Mouse (Mus musculus): ENCODE data around the gene Tbc1d23. TPM values are rescaled to one million over a fixed set of nuclear protein-coding genes. Genes with fewer than 3 reads are reported as not detected.

The Tbc1d23 gene
- polyA plus RNA-seq, 1 experiment = 83.3 TPM

DNA sequence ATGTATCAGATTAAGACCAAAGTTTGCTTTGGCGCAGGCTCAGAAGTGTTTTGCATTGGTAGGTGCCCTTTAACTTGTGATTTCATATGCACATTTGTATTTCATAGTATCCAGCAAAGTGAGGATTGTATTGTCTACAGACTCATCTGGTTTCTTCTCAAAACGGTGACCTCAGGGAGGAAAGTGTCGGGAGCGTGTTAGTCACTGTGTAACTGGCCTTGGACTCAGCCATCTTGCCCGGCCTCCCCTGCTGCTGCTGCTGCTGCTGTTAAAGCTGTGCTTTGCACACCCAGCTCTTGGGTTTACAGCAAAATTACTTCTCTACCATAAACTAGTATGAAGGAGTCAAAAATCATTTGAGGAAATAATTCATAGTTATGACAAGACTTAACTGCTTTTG, 86.6 kb downstream of the Tbc1d23 start:
- TF ChIP-seq POLR2A (IDR thresholded peaks at IDR 0.05; ENCODE audit: borderline replicate concordance, low read depth, low read length) (no peak), CTCF (IDR thresholded peaks at IDR 0.05; ENCODE audit: low read depth, low read length) (no peak)
- H3K4me1 ChIP-seq (ENCODE audit: control insufficient read depth, insufficient read depth, low read length) = no peaks in the 10 kb centered on the region
- H3K27ac ChIP-seq (ENCODE audit: insufficient read depth, low read depth, low read length) = no peak overlapping the region
- no peak overlapping the region for H3K4me3 ChIP-seq (ENCODE audit: insufficient read depth, low read length)

GRCm38 (mm10) chr16:57133611-57134010, 97.7 kb downstream of the Tbc1d23 start:
- H3K4me3 ChIP-seq (ENCODE audit: insufficient read depth, low read length) = no peak overlapping the region
- H3K27ac ChIP-seq (ENCODE audit: insufficient read depth, low read depth, low read length) = no peak overlapping the region
- TF ChIP-seq CTCF (IDR thresholded peaks at IDR 0.05; ENCODE audit: low read depth, low read length) = no peak
- no peak for TF ChIP-seq POLR2A (IDR thresholded peaks at IDR 0.05; ENCODE audit: borderline replicate concordance, low read depth, low read length)
- H3K4me1 ChIP-seq (ENCODE audit: control insufficient read depth, insufficient read depth, low read length) = peaks cover 10% of the 10 kb centered on the region

- Histone ChIP-seq H3K4me3 (ENCODE audit: insufficient read depth, low read length) (no peak overlapping the region), H3K27ac (ENCODE audit: insufficient read depth, low read depth, low read length) (no peak overlapping the region), H3K4me1 (ENCODE audit: control insufficient read depth, insufficient read depth, low read length) (peaks cover 10% of the 10 kb centered on the region)
- TF ChIP-seq POLR2A (IDR thresholded peaks at IDR 0.05; ENCODE audit: borderline replicate concordance, low read depth, low read length) (no peak), CTCF (IDR thresholded peaks at IDR 0.05; ENCODE audit: low read depth, low read length) (no peak)
Observed at GRCm38 (mm10) chr16:57132326-57132725, 99.0 kb downstream of the Tbc1d23 start.

DNA sequence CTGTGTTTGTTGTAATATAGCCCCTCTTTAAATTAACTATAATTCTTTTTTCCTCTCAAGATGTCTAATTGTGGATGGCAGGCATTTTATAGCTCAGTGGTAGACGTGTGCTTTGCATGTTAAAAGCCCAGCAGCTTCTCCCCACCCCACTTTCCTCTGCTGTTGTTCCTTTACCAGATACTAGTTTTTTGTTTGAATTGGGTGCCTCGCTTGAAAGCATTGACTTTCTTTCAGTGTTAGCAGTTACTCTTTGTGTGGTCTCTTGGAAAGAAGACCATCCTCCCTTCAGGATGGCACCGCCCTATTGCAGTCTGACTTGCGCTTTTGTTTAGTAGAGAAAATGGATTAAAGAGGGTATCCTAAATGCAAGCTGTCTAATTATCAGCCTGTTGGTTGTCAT, 99.8 kb downstream of the Tbc1d23 start:
- H3K4me1 ChIP-seq (ENCODE audit: control insufficient read depth, insufficient read depth, low read length) = peaks cover 10% of the 10 kb centered on the region

DNA sequence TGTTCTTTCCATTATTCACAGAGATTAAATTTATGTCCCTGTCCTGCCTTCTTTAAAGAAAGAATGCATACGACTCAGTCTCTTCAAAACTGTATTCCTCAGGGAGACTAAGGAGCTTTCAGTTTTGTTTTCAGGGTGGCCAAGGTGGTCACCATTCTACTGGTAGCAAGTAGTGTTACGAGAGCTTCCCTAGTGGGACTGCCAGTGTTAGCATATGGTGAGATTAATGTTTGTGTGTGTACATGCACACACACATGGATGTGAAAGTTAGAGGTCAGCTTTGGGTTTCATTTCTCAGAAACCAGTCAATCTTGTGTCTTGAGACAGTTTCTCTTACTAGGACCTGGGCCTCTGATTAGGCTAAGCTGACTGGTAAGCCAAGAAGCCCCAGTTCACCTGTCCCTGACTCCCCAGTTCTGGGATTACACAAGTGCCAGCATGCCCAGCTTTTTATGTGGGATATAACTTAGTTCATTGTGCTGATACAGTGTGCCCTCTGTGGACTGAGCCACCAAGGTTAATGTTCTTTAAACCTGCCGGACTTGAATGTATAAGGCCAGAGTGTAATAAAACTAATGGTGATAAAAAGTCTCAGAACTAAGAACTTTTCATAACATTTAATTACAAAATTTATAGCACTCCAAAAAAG, 100.4 kb downstream of the Tbc1d23 start:
- TF ChIP-seq CTCF (IDR thresholded peaks at IDR 0.05; ENCODE audit: low read depth, low read length) (no peak), POLR2A (IDR thresholded peaks at IDR 0.05; ENCODE audit: borderline replicate concordance, low read depth, low read length) (no peak)
- Histone ChIP-seq H3K4me1 (ENCODE audit: control insufficient read depth, insufficient read depth, low read length) (peaks cover 13% of the 10 kb centered on the region), H3K4me3 (ENCODE audit: insufficient read depth, low read length) (no peak overlapping the region), H3K27ac (ENCODE audit: insufficient read depth, low read depth, low read length) (no peak overlapping the region)

More for the DNA sequence above, 99.8 kb downstream of the Tbc1d23 start:
- Histone ChIP-seq H3K4me3 (ENCODE audit: insufficient read depth, low read length) (no peak overlapping the region), H3K27ac (ENCODE audit: insufficient read depth, low read depth, low read length) (no peak overlapping the region)
- TF ChIP-seq CTCF (IDR thresholded peaks at IDR 0.05; ENCODE audit: low read depth, low read length) (no peak), POLR2A (IDR thresholded peaks at IDR 0.05; ENCODE audit: borderline replicate concordance, low read depth, low read length) (no peak)

DNA sequence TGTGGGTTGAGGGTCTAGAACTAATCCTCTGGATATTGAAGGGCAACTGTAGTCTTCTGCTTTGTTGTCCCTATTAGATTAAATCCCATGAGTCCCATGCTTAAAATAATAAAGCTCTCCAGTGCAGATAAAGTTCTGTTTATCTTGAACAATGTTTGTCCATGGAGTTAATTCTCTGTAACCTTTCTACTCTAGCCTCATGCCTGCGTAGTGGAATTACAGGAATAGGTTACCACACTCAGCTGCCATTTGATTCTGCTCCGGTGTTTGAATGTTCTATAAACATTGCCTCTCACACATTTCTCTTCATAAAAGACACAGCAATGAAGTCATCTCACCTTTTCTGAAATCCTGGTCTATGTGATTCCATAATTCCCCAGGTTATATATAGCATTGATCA, 103.5 kb downstream of the Tbc1d23 start:
- no peak for TF ChIP-seq POLR2A (IDR thresholded peaks at IDR 0.05; ENCODE audit: borderline replicate concordance, low read depth, low read length)
- TF ChIP-seq CTCF (IDR thresholded peaks at IDR 0.05; ENCODE audit: low read depth, low read length) = no peak
- H3K4me1 ChIP-seq (ENCODE audit: control insufficient read depth, insufficient read depth, low read length) = peaks cover 23% of the 10 kb centered on the region
- no peak overlapping the region for H3K27ac ChIP-seq (ENCODE audit: insufficient read depth, low read depth, low read length)

DNA sequence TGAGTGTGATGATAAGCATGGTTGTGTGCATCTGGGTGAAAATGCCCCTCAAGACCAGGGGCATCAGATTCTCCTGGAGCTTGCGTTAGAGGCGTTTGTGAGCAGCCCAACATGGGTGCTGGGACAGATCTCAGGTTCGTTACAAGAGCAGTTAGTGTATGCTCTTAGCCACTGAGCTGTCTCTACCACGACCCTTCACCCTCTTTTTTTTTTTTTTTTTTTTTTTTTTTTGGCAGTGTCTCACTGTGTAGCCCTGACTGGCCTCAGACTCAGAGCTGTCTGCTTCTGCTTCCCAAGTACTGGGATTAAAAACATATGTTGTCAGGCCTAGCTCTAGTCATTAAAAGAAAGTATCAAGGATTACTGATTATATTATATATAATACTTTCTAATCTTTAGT, 105.0 kb downstream of the Tbc1d23 start:
- H3K27ac ChIP-seq (ENCODE audit: insufficient read depth, low read depth, low read length) = no peak overlapping the region
- TF ChIP-seq CTCF (IDR thresholded peaks at IDR 0.05; ENCODE audit: low read depth, low read length) = no peak
- no peak for TF ChIP-seq POLR2A (IDR thresholded peaks at IDR 0.05; ENCODE audit: borderline replicate concordance, low read depth, low read length)
- H3K4me1 ChIP-seq (ENCODE audit: control insufficient read depth, insufficient read depth, low read length) = peaks cover 20% of the 10 kb centered on the region
- H3K4me3 ChIP-seq (ENCODE audit: insufficient read depth, low read length) = no peak overlapping the region

More for the DNA sequence above, 103.5 kb downstream of the Tbc1d23 start:
- no peak overlapping the region for H3K4me3 ChIP-seq (ENCODE audit: insufficient read depth, low read length)

- Histone ChIP-seq H3K27ac (ENCODE audit: insufficient read depth, low read depth, low read length) (peak overlapping the region; percentile 66), H3K4me1 (ENCODE audit: control insufficient read depth, insufficient read depth, low read length) (peaks cover 13% of the 10 kb centered on the region), H3K4me3 (ENCODE audit: insufficient read depth, low read length) (peak overlapping the region; percentile 86)
- no peak for TF ChIP-seq POLR2A (IDR thresholded peaks at IDR 0.05; ENCODE audit: borderline replicate concordance, low read depth, low read length)
- no peak for TF ChIP-seq CTCF (IDR thresholded peaks at IDR 0.05; ENCODE audit: low read depth, low read length)
Observed at GRCm38 (mm10) chr16:57122682-57123445, 108.4 kb downstream of the Tbc1d23 start.

- Histone ChIP-seq H3K4me3 (ENCODE audit: insufficient read depth, low read length) (peak overlapping the region; percentile 86), H3K4me1 (ENCODE audit: control insufficient read depth, insufficient read depth, low read length) (peaks cover 13% of the 10 kb centered on the region), H3K27ac (ENCODE audit: insufficient read depth, low read depth, low read length) (peak overlapping the region; percentile 66)
- 0 out of 2 replicates have a peak, but pooled peaks have one; percentile 36 for TF ChIP-seq POLR2A (IDR thresholded peaks at IDR 0.05; ENCODE audit: borderline replicate concordance, low read depth, low read length)
- no peak for TF ChIP-seq CTCF (IDR thresholded peaks at IDR 0.05; ENCODE audit: low read depth, low read length)
Observed at GRCm38 (mm10) chr16:57121816-57122415, 109.4 kb downstream of the Tbc1d23 start.
